Mouse (Mus musculus): Measurements from ENCODE around the gene Tns2.

DNA sequence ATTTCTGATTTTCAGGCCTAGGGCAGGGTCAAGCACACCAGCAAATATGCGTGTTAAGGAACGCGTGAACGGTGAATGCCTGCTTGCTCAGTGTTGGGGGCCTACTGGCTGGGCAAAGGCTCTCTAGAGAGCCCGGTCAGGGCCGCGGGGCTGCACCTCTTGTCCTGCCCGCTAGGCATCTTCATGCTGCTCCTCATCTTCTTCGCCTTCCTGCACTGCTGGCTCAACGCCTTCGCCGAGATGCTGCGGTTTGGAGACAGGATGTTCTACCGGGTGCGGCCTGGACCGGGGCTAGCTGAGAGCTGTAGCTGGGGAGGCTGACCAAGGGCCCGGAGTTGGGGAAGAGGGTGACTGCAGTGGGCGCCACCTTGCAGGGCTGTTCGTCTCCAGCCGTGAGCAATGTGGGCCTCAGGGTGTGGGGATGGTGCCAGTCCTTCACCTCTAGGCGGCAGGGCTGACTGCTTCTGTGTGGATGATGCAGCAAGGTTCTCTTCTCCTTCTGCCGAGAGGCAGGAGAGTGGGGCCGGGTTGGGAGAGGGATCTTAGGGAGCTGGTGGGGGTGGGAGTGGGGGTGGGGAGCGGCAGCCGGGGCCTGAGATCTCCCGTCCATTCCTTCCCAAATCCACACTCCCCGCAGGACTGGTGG is 60.3 kb downstream of the Tns2 start:
- TF ChIP-seq ELF1 (IDR thresholded peaks at IDR 0.05; ENCODE audit: low read depth, low read length), result no peak
- TF ChIP-seq GATA1 (IDR thresholded peaks at IDR 0.05; ENCODE audit: low read depth, low read length), result no peak
- no peak for TF ChIP-seq BHLHE40 (IDR thresholded peaks at IDR 0.05; ENCODE audit: borderline replicate concordance, low read depth, low read length)
- no peak for TF ChIP-seq MAX (IDR thresholded peaks at IDR 0.05; ENCODE audit: low read length)
- no peak for TF ChIP-seq POLR2A (IDR thresholded peaks at IDR 0.05; ENCODE audit: control insufficient read depth in 1 of 2, insufficient read depth in 1 of 2, low read depth in 1 of 2, low read length in 2 of 2, poor library complexity in 1 of 2)
- no peak for TF ChIP-seq CTCF (IDR thresholded peaks at IDR 0.05 in 2 of 3, conservative IDR thresholded peaks at IDR 0.05 in 1 of 3; ENCODE audit: control insufficient read depth in 1 of 3, insufficient read depth in 1 of 3, low read depth in 2 of 3, low read length in 3 of 3, poor library complexity in 1 of 3, severe bottlenecking in 1 of 3)
- no peak for TF ChIP-seq ZKSCAN1 (IDR thresholded peaks at IDR 0.05; ENCODE audit: low read depth, low read length)
- no peak for TF ChIP-seq EP300 (IDR thresholded peaks at IDR 0.05; ENCODE audit: low read depth in 1 of 2, low read length in 2 of 2)

Measured in MEL (cell line).